Mouse (Mus musculus) kidney, postnatal 0 days (tissue): ENCODE results near the gene Nfia. TPM values are rescaled to one million over a fixed set of nuclear protein-coding genes. Genes with fewer than 3 reads are reported as not detected.
A peak's percentile ranks its signal among the peaks of the same experiment; 100 is the strongest.

ENCODE experiments used
- ATAC-seq: fragments of 200-750 bp; cut with Nextera tagmentation; replicated peaks from 2 replicates; pipeline ENCODE4 v1.8.0; 2017; ENCODE audit warnings: low read depth, moderate number of reproducible peaks, moderate TSS enrichment, moderate library complexity; ENCODE audit not compliant: low FRiP score
- DNase-seq: peaks from one replicate; pipeline ENCODE4 v3.0.0-alpha.2; 2016; ENCODE audit warnings: low spot score
- H3K27ac ChIP-seq: fragments of 300-500 bp; sonication (generic); 2 replicates; pipeline ENCODE4 v1.5.1; 2014; ENCODE audit warnings: mild to moderate bottlenecking
- H3K27me3 ChIP-seq: fragments of 300-500 bp; sonication (generic); 2 replicates; pipeline ENCODE4 v1.6.1; 2014; ENCODE audit warnings: low read length, mixed read lengths; ENCODE audit not compliant: insufficient read depth
- H3K36me3 ChIP-seq: fragments of 300-500 bp; sonication (generic); 2 replicates; pipeline ENCODE4 v1.6.1; 2014; ENCODE audit warnings: low read length, mixed read lengths; ENCODE audit not compliant: insufficient read depth
- H3K4me1 ChIP-seq: fragments of 300-500 bp; sonication (generic); replicated peaks from 2 replicates; pipeline ENCODE4 v1.6.1; 2014; ENCODE audit warnings: antibody characterized with exemption, low read length, mixed read lengths; ENCODE audit not compliant: insufficient read depth
- H3K4me2 ChIP-seq: fragments of 300-500 bp; sonication (generic); 2 replicates; pipeline ENCODE4 v1.6.1; 2014; ENCODE audit warnings: mild to moderate bottlenecking, low read length, moderate library complexity, mixed read lengths
- H3K4me3 ChIP-seq: fragments of 300-500 bp; sonication (generic); replicated peaks from 2 replicates; pipeline ENCODE4 v1.5.1; 2014; ENCODE audit warnings: low read depth, low read length
- H3K9ac ChIP-seq: fragments of 300-500 bp; sonication (generic); 2 replicates; pipeline ENCODE4 v1.6.1; 2014; ENCODE audit warnings: low read depth, low read length
- H3K9me3 ChIP-seq: fragments of 300-500 bp; sonication (generic); replicated peaks from 2 replicates; pipeline ENCODE4 v1.6.1; 2016; ENCODE audit warnings: low read length, inconsistent platforms, mixed read lengths
- CTCF ChIP-seq: IDR thresholded peaks from 2 replicates; pipeline ENCODE4 v1.5.1; 2016; ENCODE audit warnings: antibody characterized with exemption, low read depth, mild to moderate bottlenecking, moderate library complexity
- WGBS: fragments of 180-500 bp; shearing (Covaris S2); extraction: QIAGEN DNeasy Blood & Tissue Kit; methylation state at CpG from one replicate; pipeline ENCODE4 v1.1.7; 2014; 5-methylcytosine and 5-hydroxymethylcytosine counted together
- polyA plus RNA-seq: library from polyadenylated mRNA; unstranded; fragments of >200 nt; fragmentation: Nextera tagmentation; extraction: Ambion mirVana; gene quantifications from 2 replicates; pipeline ENCODE4 v1.2.1, GENCODE M21; 2015

Nfia gene
- polyA plus RNA-seq, 1 experiment from 2014 or later: 25.9 TPM

DNA sequence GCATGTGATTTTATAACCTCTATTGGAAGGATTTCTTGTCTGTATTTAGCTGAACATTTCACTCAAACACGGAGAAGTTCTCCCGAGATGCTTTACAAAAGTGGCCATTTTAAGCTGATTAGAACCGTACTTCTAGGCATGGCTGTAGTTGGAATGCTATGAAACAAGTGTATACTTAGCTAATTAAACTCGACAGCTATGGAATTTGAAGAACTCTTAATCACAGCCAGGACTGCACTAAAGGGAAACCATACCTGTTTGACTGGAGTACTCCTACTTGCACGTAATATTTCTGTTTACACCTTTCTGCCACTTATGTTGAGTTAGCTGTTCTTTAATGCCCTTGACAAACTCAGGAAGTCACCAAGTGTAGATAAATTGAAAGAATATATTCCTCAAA, 79.2 kb downstream of the Nfia start:
- ATAC-seq (no peak), DNase-seq (no peak)
- H3K4me2 ChIP-seq: no peak overlapping the region
- H3K27ac ChIP-seq: no peak overlapping the region
- H3K9me3 ChIP-seq: no peaks in the 10 kb centered on the region
- H3K36me3 ChIP-seq: no peaks in the 10 kb centered on the region
- no peaks in the 10 kb centered on the region for H3K27me3 ChIP-seq
- WGBS: 71% methylated on average over 5 of the region's 5 CpGs
- H3K4me3 ChIP-seq: no peak overlapping the region
- no peaks in the 10 kb centered on the region for H3K4me1 ChIP-seq
- no peak for TF ChIP-seq CTCF
- H3K9ac ChIP-seq: no peak overlapping the region

DNA sequence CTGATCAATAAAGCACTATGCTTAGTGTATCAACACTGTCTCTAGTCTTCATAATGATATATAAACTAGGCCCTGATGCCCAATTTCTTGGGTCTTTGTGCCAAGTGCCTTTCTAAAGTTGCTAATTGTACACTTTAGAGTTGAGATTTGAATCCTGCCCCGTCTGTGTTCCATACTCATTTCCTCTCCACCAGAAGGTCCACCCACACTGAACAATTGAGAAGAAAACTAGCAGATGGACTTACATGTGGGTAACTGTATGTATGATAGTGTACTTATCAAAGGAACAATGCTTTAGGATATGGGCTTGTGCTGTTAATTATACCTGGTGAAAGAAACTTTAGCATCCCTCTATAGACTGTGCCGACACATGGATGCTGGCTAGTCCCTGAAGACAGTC, 80.1 kb downstream of the Nfia start:
- no peak for DNase-seq
- Histone ChIP-seq H3K9me3 (no peaks in the 10 kb centered on the region), H3K4me1 (no peaks in the 10 kb centered on the region), H3K9ac (no peak overlapping the region), H3K4me3 (no peak overlapping the region), H3K27ac (no peak overlapping the region), H3K4me2 (no peak overlapping the region), H3K27me3 (no peaks in the 10 kb centered on the region), H3K36me3 (no peaks in the 10 kb centered on the region)
- ATAC-seq: no peak
- WGBS: 84% methylated on average over 2 of the region's 2 CpGs
- no peak for TF ChIP-seq CTCF

DNA sequence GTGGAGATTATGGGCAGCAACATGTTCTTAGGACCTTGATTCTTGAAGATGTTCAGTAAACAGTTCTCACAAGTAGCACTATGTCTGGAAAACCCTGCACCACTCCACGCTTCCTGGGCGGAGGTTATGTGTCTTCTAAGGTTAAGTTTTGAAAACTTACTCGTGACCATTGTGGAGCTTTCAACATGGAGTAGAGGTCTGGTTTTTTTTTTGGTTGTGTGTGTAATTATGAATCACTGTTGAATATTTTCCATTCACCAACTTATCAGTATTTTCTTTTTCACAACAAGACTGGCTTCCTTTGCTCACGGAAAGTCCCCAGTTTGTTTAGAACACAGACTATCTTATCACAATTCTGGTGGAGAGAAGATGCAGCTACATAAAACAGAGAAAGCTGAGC, 82.2 kb downstream of the Nfia start:
- Histone ChIP-seq H3K4me3 (no peak overlapping the region), H3K4me2 (no peak overlapping the region), H3K27ac (no peak overlapping the region), H3K36me3 (no peaks in the 10 kb centered on the region), H3K4me1 (no peaks in the 10 kb centered on the region), H3K27me3 (no peaks in the 10 kb centered on the region), H3K9me3 (no peaks in the 10 kb centered on the region), H3K9ac (no peak overlapping the region)
- ATAC-seq: no peak
- no peak for DNase-seq
- TF ChIP-seq CTCF: no peak
- WGBS: 81% methylated on average over 4 of the region's 4 CpGs

DNA sequence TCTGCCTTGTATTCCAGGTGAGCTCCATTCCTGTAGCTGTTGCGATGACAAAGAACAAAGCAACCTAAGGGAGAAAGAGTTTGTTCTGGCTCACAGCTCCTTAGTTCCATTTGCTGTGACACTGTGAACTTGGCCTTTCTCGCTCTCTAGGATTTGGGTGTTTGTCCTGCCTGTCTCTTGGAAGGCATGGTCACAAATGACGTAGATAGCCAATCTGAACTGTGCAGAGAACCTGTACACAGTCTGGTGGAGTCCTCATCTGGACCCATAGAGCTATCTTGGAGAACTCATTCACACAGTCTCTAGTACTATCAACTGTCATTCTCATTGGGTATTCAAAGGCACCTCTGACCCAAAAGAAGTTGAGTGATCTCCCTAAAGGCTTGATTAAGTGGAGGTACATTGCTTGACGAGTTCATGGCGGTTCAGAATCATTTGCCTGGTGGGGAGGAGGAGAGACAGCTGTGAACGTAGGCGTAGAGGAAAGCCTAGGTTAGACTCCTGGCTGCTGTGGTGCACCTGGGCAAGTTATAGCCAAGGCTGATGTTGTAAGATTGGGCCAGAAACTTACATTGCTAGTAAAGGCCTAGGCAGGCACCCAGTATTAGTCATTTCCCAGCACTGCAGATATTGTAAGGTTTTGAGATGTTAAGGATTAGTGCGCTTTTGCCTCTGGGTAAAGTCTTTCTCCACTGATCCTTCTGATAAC, 83.3 kb downstream of the Nfia start:
- H3K27me3 ChIP-seq: no peaks in the 10 kb centered on the region
- H3K4me1 ChIP-seq: no peaks in the 10 kb centered on the region
- no peak overlapping the region for H3K9ac ChIP-seq
- ATAC-seq: no peak
- DNase-seq: no peak
- no peak overlapping the region for H3K4me2 ChIP-seq
- no peak for TF ChIP-seq CTCF
- no peaks in the 10 kb centered on the region for H3K36me3 ChIP-seq
- H3K4me3 ChIP-seq: no peak overlapping the region
- no peak overlapping the region for H3K27ac ChIP-seq
- 95% methylated on average over 8 of the region's 8 CpGs for WGBS
- H3K9me3 ChIP-seq: no peaks in the 10 kb centered on the region

DNA sequence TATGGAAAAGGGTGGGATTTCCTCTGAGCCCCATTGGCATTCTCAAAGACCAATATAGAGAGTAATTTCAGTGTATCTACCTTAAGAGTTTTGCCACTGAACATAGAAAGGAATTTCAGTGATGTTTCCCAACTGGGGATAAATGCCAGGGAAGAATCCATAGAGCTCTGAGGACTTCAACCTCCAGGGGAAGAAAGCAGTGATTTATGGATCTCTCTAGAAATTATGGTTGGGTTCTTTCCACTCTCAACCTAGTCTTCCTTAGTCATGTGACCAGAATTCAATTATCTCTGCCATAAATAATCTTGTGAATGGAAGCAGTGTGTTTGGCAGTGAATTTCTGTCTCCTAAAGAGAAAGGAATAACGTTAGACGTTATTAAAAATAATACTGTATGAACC, 85.0 kb downstream of the Nfia start:
- 67% methylated on average over 2 of the region's 2 CpGs for WGBS
- Histone ChIP-seq H3K36me3 (no peaks in the 10 kb centered on the region), H3K4me1 (no peaks in the 10 kb centered on the region), H3K9ac (no peak overlapping the region), H3K27ac (no peak overlapping the region), H3K4me2 (no peak overlapping the region), H3K9me3 (no peaks in the 10 kb centered on the region), H3K4me3 (no peak overlapping the region), H3K27me3 (no peaks in the 10 kb centered on the region)
- ATAC-seq (no peak), DNase-seq (no peak)
- no peak for TF ChIP-seq CTCF

DNA sequence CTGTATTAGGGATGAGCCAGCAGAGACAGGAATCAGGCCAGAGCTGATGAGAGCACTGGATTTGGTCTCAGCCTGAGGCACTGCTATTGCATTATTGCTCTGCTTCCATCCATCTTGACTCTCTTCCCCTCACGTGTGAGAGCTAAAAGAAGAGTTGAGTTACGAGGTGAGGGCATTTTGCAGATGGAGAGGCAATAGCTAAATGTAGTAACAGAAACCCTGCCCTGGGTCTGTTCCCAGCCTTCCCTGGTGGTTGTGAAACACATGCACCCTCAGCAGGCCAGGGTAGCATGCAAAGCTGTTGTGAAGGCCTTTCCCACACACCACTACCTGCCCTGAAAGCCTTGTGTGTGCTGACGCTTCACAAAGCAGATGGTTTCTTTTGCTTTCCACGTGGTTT, 86.9 kb downstream of the Nfia start:
- TF ChIP-seq CTCF: no peak
- Histone ChIP-seq H3K4me2 (no peak overlapping the region), H3K27ac (no peak overlapping the region), H3K4me1 (no peaks in the 10 kb centered on the region), H3K9me3 (no peaks in the 10 kb centered on the region), H3K9ac (no peak overlapping the region), H3K27me3 (no peaks in the 10 kb centered on the region), H3K36me3 (no peaks in the 10 kb centered on the region), H3K4me3 (no peak overlapping the region)
- no peak for DNase-seq
- no peak for ATAC-seq
- 69% methylated on average over 4 of the region's 4 CpGs for WGBS

DNA sequence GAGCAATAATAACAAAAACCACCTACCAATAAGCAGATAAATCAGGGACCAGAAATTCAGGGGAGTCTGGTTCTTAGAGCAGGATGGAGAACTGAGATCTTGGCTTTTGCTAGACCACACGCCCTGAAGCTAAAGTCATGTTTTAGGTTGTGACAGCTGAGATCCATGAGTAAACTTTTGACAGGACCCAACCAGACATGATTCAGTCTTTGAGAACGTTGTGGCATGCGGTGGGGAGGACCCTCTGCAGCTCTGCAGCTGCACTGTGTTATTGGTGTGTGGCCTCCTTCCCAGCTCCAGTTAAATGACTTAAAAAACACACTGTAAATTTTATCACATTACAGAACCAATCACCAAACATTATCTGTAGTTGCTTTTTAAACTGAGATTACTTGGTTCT, 87.8 kb downstream of the Nfia start:
- Histone ChIP-seq H3K36me3 (no peaks in the 10 kb centered on the region), H3K4me2 (no peak overlapping the region), H3K9ac (no peak overlapping the region), H3K4me1 (no peaks in the 10 kb centered on the region), H3K4me3 (no peak overlapping the region), H3K27me3 (no peaks in the 10 kb centered on the region), H3K9me3 (no peaks in the 10 kb centered on the region), H3K27ac (peak overlapping the region; percentile 36; the same call in 1 of the 2 replicates)
- 39% methylated on average over 3 of the region's 3 CpGs for WGBS
- no peak for TF ChIP-seq CTCF
- ATAC-seq: no peak; the same call in 1 of the 2 replicates
- DNase-seq: peak; percentile 75
